20 mouse cellular contexts compared by ENCODE assay signal in the genomic region with DNA sequence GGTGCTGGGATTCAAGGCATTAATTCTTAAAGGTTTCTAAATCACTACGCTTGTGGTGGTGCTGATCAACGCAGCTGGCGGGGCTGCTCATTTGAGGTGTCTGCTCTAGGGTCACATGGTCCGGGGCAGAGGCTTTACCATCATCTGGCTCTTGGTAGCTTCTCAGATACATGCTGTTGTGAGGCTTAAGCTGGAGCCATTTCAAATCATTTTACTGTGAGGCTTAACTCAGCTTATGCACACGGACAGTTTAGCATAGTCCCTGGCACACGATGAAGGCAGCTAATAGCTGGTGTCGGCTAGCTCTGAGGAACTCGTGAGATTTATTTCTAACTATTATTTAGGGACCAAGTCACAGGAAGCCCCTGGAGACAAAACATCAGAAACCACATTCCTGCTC.
DNase-seq lines count a peak whose midpoint lies in the region; ATAC-seq lines count a peak whose summit lies in the region.
"Had no signal": no experiment of that assay in that cellular context is flagged by ENCODE, and none has a peak within 500 bp of the region (broad histone marks: within the 10 kb centered on the region; RNA-seq: fewer than 3 reads in every experiment).

No protein-coding gene starts in this region.

- no peak for ATAC-seq in forebrain, embryonic 12.5 days (ENCODE audit: low FRiP score)
- ATAC-seq in forebrain, embryonic 11.5 days (replicated peaks; ENCODE audit: low FRiP score), result no peak
- ATAC-seq in midbrain, embryonic 13.5 days, result 0 out of 2 replicates have a peak, but pooled peaks have one; percentile 45
- no peak for ATAC-seq in midbrain, embryonic 11.5 days (ENCODE audit: low FRiP score)
- 0 out of 2 replicates have a peak, but pooled peaks have one; percentile 46 for ATAC-seq in hindbrain, embryonic 16.5 days
- peak; percentile 46; the same call in 1 of the 2 replicates for ATAC-seq in neural tube, embryonic 15.5 days (ENCODE audit: low FRiP score)
- ATAC-seq: activated CD4-positive, CD25-positive, alpha-beta regulatory T cell, adult 4 months; intestine, embryonic 15.5 days had no signal

- no peak overlapping the region for H3K9ac ChIP-seq in forebrain, embryonic 12.5 days
- H3K9ac ChIP-seq in forebrain, embryonic 11.5 days (ENCODE audit: low read length), result no peak overlapping the region
- H3K9ac ChIP-seq in midbrain, embryonic 13.5 days (replicated peaks), result no peak overlapping the region
- H3K9ac ChIP-seq in midbrain, embryonic 11.5 days (ENCODE audit: low read length), result no peak overlapping the region
- H3K9ac ChIP-seq in hindbrain, embryonic 16.5 days (ENCODE audit: low read depth, low read length), result no peak overlapping the region
- 0 out of 2 replicates have a peak overlapping the region, but pooled peaks have one; percentile 9 for H3K9ac ChIP-seq in neural tube, embryonic 15.5 days (replicated peaks)
- H3K9ac ChIP-seq: intestine, embryonic 15.5 days; kidney, embryonic 15.5 days; stomach, embryonic 15.5 days had no signal

- H3K36me3 ChIP-seq in forebrain, embryonic 12.5 days (replicated peaks), result peaks cover 1% of the 10 kb centered on the region; the same call in 1 of the 2 replicates
- H3K36me3 ChIP-seq in forebrain, embryonic 11.5 days (ENCODE audit: control insufficient read depth, insufficient read depth, low read length), result no peaks in the 10 kb centered on the region
- peaks cover 3% of the 10 kb centered on the region; the same call in 1 of the 2 replicates for H3K36me3 ChIP-seq in midbrain, embryonic 13.5 days
- H3K36me3 ChIP-seq in midbrain, embryonic 11.5 days (ENCODE audit: control insufficient read depth, insufficient read depth, low read length), result no peaks in the 10 kb centered on the region
- H3K36me3 ChIP-seq in hindbrain, embryonic 16.5 days (ENCODE audit: control insufficient read depth, insufficient read depth, low read length), result no peaks in the 10 kb centered on the region
- H3K36me3 ChIP-seq in neural tube, embryonic 15.5 days, result no peaks in the 10 kb centered on the region
- H3K36me3 ChIP-seq: intestine, embryonic 15.5 days; kidney, embryonic 15.5 days; stomach, embryonic 15.5 days had no signal

- peaks cover 25% of the 10 kb centered on the region for H3K4me1 ChIP-seq in forebrain, embryonic 12.5 days
- H3K4me1 ChIP-seq in forebrain, embryonic 11.5 days (replicated peaks; ENCODE audit: control insufficient read depth, insufficient read depth, low read length), result no peaks in the 10 kb centered on the region; the same call in 1 of the 2 replicates
- peaks cover 32% of the 10 kb centered on the region for H3K4me1 ChIP-seq in midbrain, embryonic 13.5 days (replicated peaks)
- H3K4me1 ChIP-seq in midbrain, embryonic 11.5 days (ENCODE audit: control insufficient read depth, insufficient read depth, low read length), result peaks cover 5% of the 10 kb centered on the region; the same call in 1 of the 2 replicates
- H3K4me1 ChIP-seq in hindbrain, embryonic 16.5 days (ENCODE audit: control insufficient read depth, insufficient read depth, low read depth, low read length), result peaks cover 24% of the 10 kb centered on the region
- peaks cover 73% of the 10 kb centered on the region for H3K4me1 ChIP-seq in neural tube, embryonic 15.5 days
- H3K4me1 ChIP-seq: intestine, embryonic 15.5 days; kidney, embryonic 15.5 days; stomach, embryonic 15.5 days had no signal

- no peaks in the 10 kb centered on the region for H3K27me3 ChIP-seq in forebrain, embryonic 12.5 days
- no peaks in the 10 kb centered on the region for H3K27me3 ChIP-seq in forebrain, embryonic 11.5 days (ENCODE audit: control insufficient read depth, insufficient read depth, low read length)
- H3K27me3 ChIP-seq in midbrain, embryonic 13.5 days, result no peaks in the 10 kb centered on the region
- no peaks in the 10 kb centered on the region for H3K27me3 ChIP-seq in midbrain, embryonic 11.5 days (ENCODE audit: control insufficient read depth, insufficient read depth, low read length)
- no peaks in the 10 kb centered on the region for H3K27me3 ChIP-seq in hindbrain, embryonic 16.5 days (replicated peaks; ENCODE audit: control insufficient read depth, insufficient read depth, low read length)
- H3K27me3 ChIP-seq in neural tube, embryonic 15.5 days (replicated peaks), result no peaks in the 10 kb centered on the region
- H3K27me3 ChIP-seq: intestine, embryonic 15.5 days; kidney, embryonic 15.5 days; stomach, embryonic 15.5 days had no signal

- no peak for DNase-seq in forebrain, embryonic 11.5 days (ENCODE audit: low spot score)
- no peak for DNase-seq in midbrain, embryonic 11.5 days (ENCODE audit: low spot score, missing footprints)
- no peak for DNase-seq in ovary, postnatal 14 days (ENCODE audit: low spot score)
- no peak for DNase-seq in right cerebral cortex, postnatal 25 days
- DNase-seq: adrenal gland, postnatal 25 days; cerebellum, postnatal 25 days; heart, adult 18-20 months; layer of hippocampus, adult 9-11 months; spleen, adult 18-20 months; thymus, postnatal 25 days had no signal

- H3K27ac ChIP-seq in forebrain, embryonic 12.5 days, result peak overlapping the region; percentile 59
- H3K27ac ChIP-seq in forebrain, embryonic 11.5 days (ENCODE audit: low read depth, low read length), result no peak overlapping the region
- H3K27ac ChIP-seq in midbrain, embryonic 13.5 days, result peak overlapping the region; percentile 62
- H3K27ac ChIP-seq in midbrain, embryonic 11.5 days (ENCODE audit: low read depth, low read length), result no peak overlapping the region
- no peak overlapping the region for H3K27ac ChIP-seq in hindbrain, embryonic 16.5 days (ENCODE audit: low read depth, low read length)
- peak overlapping the region; percentile 72; the same call in 1 of the 2 replicates for H3K27ac ChIP-seq in neural tube, embryonic 15.5 days (replicated peaks)
- H3K27ac ChIP-seq: intestine, embryonic 15.5 days; kidney, embryonic 15.5 days; stomach, embryonic 15.5 days had no signal

- 71% methylated on average over 8 of the region's 8 CpGs for WGBS in forebrain, embryonic 12.5 days
- WGBS in forebrain, embryonic 11.5 days, result 76% methylated on average over 8 of the region's 8 CpGs
- WGBS in midbrain, embryonic 13.5 days, result 58% methylated on average over 8 of the region's 8 CpGs
- 76% methylated on average over 8 of the region's 8 CpGs for WGBS in midbrain, embryonic 11.5 days
- WGBS in hindbrain, embryonic 16.5 days, result 42% methylated on average over 8 of the region's 8 CpGs
- 19% methylated on average over 8 of the region's 8 CpGs for WGBS in neural tube, embryonic 15.5 days

- peaks cover 6% of the 10 kb centered on the region; the same call in 1 of the 2 replicates for H3K9me3 ChIP-seq in forebrain, embryonic 12.5 days
- peaks cover 1% of the 10 kb centered on the region; the same call in 1 of the 2 replicates for H3K9me3 ChIP-seq in forebrain, embryonic 11.5 days (ENCODE audit: control insufficient read depth, low read length)
- H3K9me3 ChIP-seq in midbrain, embryonic 13.5 days, result peaks cover 7% of the 10 kb centered on the region
- H3K9me3 ChIP-seq in midbrain, embryonic 11.5 days (ENCODE audit: control insufficient read depth, low read length), result no peaks in the 10 kb centered on the region; the same call in 1 of the 2 replicates
- no peaks in the 10 kb centered on the region; the same call in 1 of the 2 replicates for H3K9me3 ChIP-seq in hindbrain, embryonic 16.5 days (ENCODE audit: control insufficient read depth, low read length)
- no peaks in the 10 kb centered on the region for H3K9me3 ChIP-seq in neural tube, embryonic 15.5 days (replicated peaks)
- H3K9me3 ChIP-seq: intestine, embryonic 15.5 days; kidney, embryonic 15.5 days; stomach, embryonic 15.5 days had no signal

- no peak overlapping the region for H3K4me2 ChIP-seq in forebrain, embryonic 12.5 days
- no peak overlapping the region for H3K4me2 ChIP-seq in forebrain, embryonic 11.5 days (ENCODE audit: low read depth, low read length, severe bottlenecking)
- no peak overlapping the region for H3K4me2 ChIP-seq in midbrain, embryonic 13.5 days (replicated peaks)
- no peak overlapping the region for H3K4me2 ChIP-seq in midbrain, embryonic 11.5 days
- H3K4me2 ChIP-seq in hindbrain, embryonic 16.5 days (ENCODE audit: low read length), result no peak overlapping the region
- peak overlapping the region; percentile 20; the same call in 1 of the 2 replicates for H3K4me2 ChIP-seq in neural tube, embryonic 15.5 days
- H3K4me2 ChIP-seq: intestine, embryonic 15.5 days; kidney, embryonic 15.5 days; liver, embryonic 11.5 days; stomach, embryonic 15.5 days had no signal

- no peak overlapping the region for H3K4me3 ChIP-seq in forebrain, embryonic 12.5 days (replicated peaks)
- no peak overlapping the region for H3K4me3 ChIP-seq in forebrain, embryonic 11.5 days (ENCODE audit: low read depth, low read length)
- no peak overlapping the region for H3K4me3 ChIP-seq in midbrain, embryonic 13.5 days (replicated peaks)
- H3K4me3 ChIP-seq in midbrain, embryonic 11.5 days (ENCODE audit: low read depth, low read length), result no peak overlapping the region
- H3K4me3 ChIP-seq in hindbrain, embryonic 16.5 days (ENCODE audit: low read length), result no peak overlapping the region
- H3K4me3 ChIP-seq in neural tube, embryonic 15.5 days (replicated peaks), result no peak overlapping the region
- H3K4me3 ChIP-seq: intestine, embryonic 15.5 days; kidney, embryonic 15.5 days; myocyte; stomach, embryonic 15.5 days had no signal

Comparison
In these comparisons a context has a peak if more than half of its experiments do, and no peak if none do; other contexts are left out.
1. ATAC-seq: peak in midbrain, embryonic 13.5 days (single experiment), hindbrain, embryonic 16.5 days (single experiment) and neural tube, embryonic 15.5 days (single experiment); none in forebrain, embryonic 12.5 days (single experiment), forebrain, embryonic 11.5 days (single experiment) and midbrain, embryonic 11.5 days (single experiment).
2. H3K27ac ChIP-seq: peak in forebrain, embryonic 12.5 days (single experiment), midbrain, embryonic 13.5 days (single experiment) and neural tube, embryonic 15.5 days (single experiment); none in forebrain, embryonic 11.5 days (single experiment), midbrain, embryonic 11.5 days (single experiment) and hindbrain, embryonic 16.5 days (single experiment).